Mouse (Mus musculus) lung, adult 2 months (tissue): ENCODE measurements at regions not wholly inside any gene's neighbourhood (a gene's known extent, or its start where the extent isn't known, plus 50 kb on each side); places are given as distances from the start of the nearest gene placed in this dataset.

ENCODE experiments used
- DNase-seq: peaks from one replicate; pipeline ENCODE4 v3.0.0; 2022
- H3K4me1 ChIP-seq: fragments of 200-500 bp; 2 replicates; pipeline ENCODE4 v1.6.1; 2011; ENCODE audit warnings: low read length; ENCODE audit not compliant: control insufficient read depth, insufficient read depth
- H3K4me3 ChIP-seq: fragments of 200-500 bp; replicated peaks from 2 replicates; pipeline ENCODE3; 2011; ENCODE audit warnings: low read depth, mild to moderate bottlenecking, control low read depth, low read length; ENCODE audit errors: extremely low read depth
- CTCF ChIP-seq: fragments of 200-500 bp; IDR thresholded peaks from 2 replicates; pipeline ENCODE4 v1.5.1; 2011; ENCODE audit warnings: mild to moderate bottlenecking, low read length, control low read depth; ENCODE audit not compliant: insufficient read depth
- POLR2A ChIP-seq: fragments of 200-500 bp; IDR thresholded peaks from 2 replicates; pipeline ENCODE4 v1.6.1; 2011; ENCODE audit warnings: low read depth, mild to moderate bottlenecking, control low read depth, low read length, borderline replicate concordance; ENCODE audit errors: extremely low read depth
- WGBS: fragments of 180-500 bp; shearing (Covaris S2); methylation state at CpG from one replicate; pipeline ENCODE4 v1.1.7; 2018; 5-methylcytosine and 5-hydroxymethylcytosine counted together

- TF ChIP-seq CTCF: no peak
- no peak for TF ChIP-seq POLR2A
- WGBS: 83% methylated on average over 3 of the region's 3 CpGs
- H3K4me3 ChIP-seq: no peak overlapping the region
- no peaks in the 10 kb centered on the region for H3K4me1 ChIP-seq
- no peak for DNase-seq
Observed at GRCm38 (mm10) chr2:78804931-78805330, 63.0 kb upstream of the Ube2e3 start.

DNA sequence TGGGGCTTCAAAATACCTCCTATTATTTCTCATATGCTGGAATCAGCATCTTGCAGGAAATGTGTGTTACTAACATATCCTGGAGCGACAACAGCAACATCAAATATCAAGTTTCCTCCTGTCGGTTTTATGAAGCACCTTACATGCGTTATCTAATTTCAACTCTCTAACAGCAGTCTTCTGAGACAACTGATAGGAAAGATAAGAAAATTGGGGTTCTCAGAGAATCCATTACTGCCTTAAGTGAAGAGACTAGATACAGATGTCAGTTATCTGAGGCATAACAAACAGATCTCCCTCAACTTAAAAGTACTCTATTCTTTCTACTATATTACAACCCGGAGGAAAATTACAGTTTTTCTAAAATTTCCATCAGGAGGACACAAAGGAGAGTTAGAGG is 64.4 kb upstream of the Ube2e3 start:
- no peaks in the 10 kb centered on the region for H3K4me1 ChIP-seq
- WGBS: 55% methylated on average over 4 of the region's 4 CpGs
- TF ChIP-seq CTCF (no peak), POLR2A (no peak)
- H3K4me3 ChIP-seq: no peak overlapping the region
- DNase-seq: no peak

GRCm38 (mm10) chr2:78795446-78795845 is 72.5 kb upstream of the Ube2e3 start:
- no peak for TF ChIP-seq POLR2A
- TF ChIP-seq CTCF: no peak
- Histone ChIP-seq H3K4me3 (no peak overlapping the region), H3K4me1 (no peaks in the 10 kb centered on the region)
- no peak for DNase-seq
- 81% methylated on average over 5 of the region's 5 CpGs for WGBS

DNA sequence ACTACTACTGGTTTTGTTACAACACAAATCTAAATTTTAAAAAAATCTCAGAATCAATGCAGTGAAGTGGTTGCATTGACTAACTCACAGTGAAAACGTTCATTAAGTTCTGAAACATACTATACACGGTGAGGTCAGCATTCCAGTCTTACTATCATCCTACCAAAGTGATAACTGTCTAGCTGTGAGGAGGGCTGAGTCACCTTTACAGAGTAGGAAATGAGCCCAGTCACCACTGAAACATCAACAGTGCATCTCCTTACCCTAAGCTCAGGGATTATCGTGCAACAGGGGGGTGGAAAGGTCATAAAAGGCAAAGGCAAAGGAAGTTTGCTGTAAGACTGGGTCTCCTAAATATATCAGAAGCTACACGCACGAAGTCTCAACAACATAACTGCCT is 73.2 kb upstream of the Ube2e3 start:
- Histone ChIP-seq H3K4me3 (no peak overlapping the region), H3K4me1 (no peaks in the 10 kb centered on the region)
- no peak for TF ChIP-seq CTCF
- TF ChIP-seq POLR2A: no peak
- 68% methylated on average over 5 of the region's 5 CpGs for WGBS
- no peak for DNase-seq

GRCm38 (mm10) chr2:78789124-78789523 is 78.8 kb upstream of the Ube2e3 start:
- no peak for TF ChIP-seq POLR2A
- 82% methylated on average over 5 of the region's 5 CpGs for WGBS
- Histone ChIP-seq H3K4me1 (no peaks in the 10 kb centered on the region), H3K4me3 (no peak overlapping the region)
- no peak for DNase-seq

GRCm38 (mm10) chr2:78788222-78788621 is 79.7 kb upstream of the Ube2e3 start:
- no peaks in the 10 kb centered on the region for H3K4me1 ChIP-seq
- no peak for TF ChIP-seq CTCF
- H3K4me3 ChIP-seq: no peak overlapping the region
- no peak for DNase-seq

DNA sequence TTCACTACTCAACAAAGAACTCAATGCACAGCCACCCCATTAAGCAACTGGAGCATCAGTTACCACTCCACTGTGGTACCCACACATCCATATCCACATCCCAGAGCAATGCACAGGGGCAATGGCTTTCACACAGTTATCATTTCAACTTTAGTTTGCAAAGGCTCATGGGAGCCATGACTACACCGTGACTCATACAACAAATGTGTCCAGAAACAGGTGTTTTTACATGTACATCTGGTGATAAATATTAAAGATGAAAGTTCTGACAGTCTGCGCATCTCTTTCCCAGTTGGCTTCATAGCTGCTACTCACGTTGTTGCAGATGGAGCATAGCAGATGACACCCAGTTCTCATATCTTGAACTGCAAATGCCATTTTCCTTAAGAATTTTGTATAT is 88.0 kb upstream of the Ube2e3 start:
- Histone ChIP-seq H3K4me1 (no peaks in the 10 kb centered on the region), H3K4me3 (no peak overlapping the region)
- WGBS: 80% methylated on average over 3 of the region's 3 CpGs
- TF ChIP-seq POLR2A (no peak), CTCF (no peak)
- DNase-seq: no peak

GRCm38 (mm10) chr2:78777589-78777988 is 90.3 kb upstream of the Ube2e3 start:
- DNase-seq: no peak
- TF ChIP-seq CTCF (no peak), POLR2A (no peak)
- H3K4me3 ChIP-seq: no peak overlapping the region
- no peaks in the 10 kb centered on the region for H3K4me1 ChIP-seq

DNA sequence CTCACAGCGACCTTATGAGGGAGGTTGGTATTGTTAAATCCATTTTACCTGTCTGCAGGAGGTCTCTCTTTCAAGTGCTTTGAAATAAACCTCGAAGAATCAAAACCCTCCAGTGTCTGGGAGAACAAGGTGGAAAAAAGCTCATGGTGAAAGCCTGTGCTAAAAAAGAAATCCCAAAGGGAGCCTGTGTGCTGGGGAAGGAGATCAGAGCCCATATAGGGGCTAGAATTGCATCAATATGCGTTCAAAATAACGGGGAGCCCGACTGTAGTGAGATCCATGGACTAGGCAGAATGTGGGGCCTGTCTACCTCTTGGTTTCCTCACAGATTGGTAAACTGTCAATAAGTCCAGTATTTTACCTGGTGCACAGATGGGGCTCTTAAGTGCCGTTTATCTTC is 113.6 kb upstream of the Ube2e3 start:
- H3K4me1 ChIP-seq: no peaks in the 10 kb centered on the region
- TF ChIP-seq POLR2A: no peak
- TF ChIP-seq CTCF: no peak
- no peak for DNase-seq
- H3K4me3 ChIP-seq: no peak overlapping the region
- WGBS: 85% methylated on average over 6 of the region's 6 CpGs

GRCm38 (mm10) chr2:78753918-78754317 is 114.0 kb upstream of the Ube2e3 start:
- WGBS: 75% methylated on average over 4 of the region's 4 CpGs
- Histone ChIP-seq H3K4me3 (no peak overlapping the region), H3K4me1 (no peaks in the 10 kb centered on the region)
- DNase-seq: no peak
- TF ChIP-seq POLR2A (no peak), CTCF (no peak)

GRCm38 (mm10) chr2:78730161-78730560 is 137.8 kb upstream of the Ube2e3 start:
- TF ChIP-seq CTCF (no peak), POLR2A (no peak)
- WGBS: 78% methylated on average over 6 of the region's 6 CpGs
- no peaks in the 10 kb centered on the region for H3K4me1 ChIP-seq
- no peak for DNase-seq
- H3K4me3 ChIP-seq: no peak overlapping the region

- WGBS: 91% methylated on average over 7 of the region's 7 CpGs
- TF ChIP-seq POLR2A (no peak), CTCF (no peak)
- H3K4me1 ChIP-seq: no peaks in the 10 kb centered on the region
- H3K4me3 ChIP-seq: no peak overlapping the region
- no peak for DNase-seq
Observed at GRCm38 (mm10) chr2:78726060-78726459, 141.9 kb upstream of the Ube2e3 start.
